Mouse (Mus musculus) neutrophil, adult 5-6 weeks (primary cell): ENCODE measurements around the gene Vmn2r103. TPM values are rescaled to one million over a fixed set of nuclear protein-coding genes. Genes with fewer than 3 reads are reported as not detected.

Source experiments
- ATAC-seq: fragments of 151-379, 151-347 bp; 2 replicates; pipeline ENCODE4 v1.8.0; 2017; ENCODE audit warnings: mild to moderate bottlenecking, moderate TSS enrichment; ENCODE audit not compliant: insufficient number of reproducible peaks, poor library complexity, low FRiP score, severe bottlenecking; ENCODE audit errors: extremely low read depth
- total RNA-seq: library from RNA; stranded (forward); fragments of 200-1000 nt; gene quantifications from 2 replicates; pipeline ENCODE4 v1.2.3, GENCODE M21; 2017

Gene Vmn2r103
- not detected in 2 replicates for total RNA-seq

DNA sequence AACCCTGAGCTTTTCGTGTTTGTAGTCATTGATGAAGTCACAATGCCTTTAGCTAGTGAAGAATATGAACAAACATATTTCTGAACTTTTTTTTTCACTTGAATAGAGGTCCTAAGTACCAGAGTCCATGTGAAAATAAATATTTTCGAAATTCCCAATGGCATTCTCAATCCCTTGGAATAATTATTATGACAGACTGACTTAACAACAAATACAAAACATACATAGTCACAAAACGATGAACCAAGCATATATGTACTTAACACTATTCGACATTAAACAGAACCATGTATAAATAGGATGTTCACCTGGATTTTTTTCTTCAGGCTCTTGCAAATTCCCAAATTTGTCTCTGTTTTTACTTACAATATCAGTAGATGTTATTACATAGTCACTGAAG, at the start of gene Vmn2r103:
Gene Vmn2r103 (plus strand): TSS at position 301 of the 400 bp plus-strand sequence.
- no peak for ATAC-seq

DNA sequence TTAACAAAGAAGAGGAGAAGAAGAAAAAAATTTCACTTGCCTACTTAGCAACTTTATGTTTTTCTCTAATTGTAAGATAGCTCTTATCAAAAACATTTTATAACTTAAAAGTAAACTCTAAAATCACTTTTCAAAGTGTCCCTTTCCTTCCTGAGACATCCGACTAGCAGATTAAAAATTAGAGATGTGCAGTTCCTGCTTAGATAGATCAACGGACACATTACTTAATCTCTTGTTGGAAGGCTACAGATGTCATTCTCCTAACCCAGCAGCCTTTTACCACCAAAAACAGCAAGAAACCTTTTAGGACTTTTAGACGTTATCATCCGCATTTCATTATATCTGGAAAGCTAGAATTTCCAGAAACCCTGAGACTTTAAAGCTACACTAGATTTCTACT, 5.8 kb downstream of the Vmn2r103 start:
- no peak for ATAC-seq

DNA sequence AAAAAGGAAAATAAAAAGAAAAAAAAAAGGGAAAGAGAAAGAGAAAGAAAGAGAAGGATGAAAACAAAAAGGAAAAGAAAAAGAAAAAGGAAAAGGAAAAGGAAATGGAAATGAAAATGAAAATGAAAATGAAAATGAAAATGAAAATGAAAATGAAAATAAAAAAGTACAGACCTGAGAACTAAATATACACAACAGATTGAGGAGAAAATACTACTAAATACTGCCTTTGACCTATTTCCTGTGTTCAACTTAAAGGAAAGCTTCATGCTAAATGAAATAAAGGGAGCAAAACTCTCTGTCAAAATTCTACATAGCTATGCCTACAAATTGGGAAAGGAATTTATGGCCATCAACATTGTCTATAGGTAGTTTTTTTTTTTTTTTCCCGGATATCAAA, 16.1 kb downstream of the Vmn2r103 start:
- ATAC-seq: no peak

Other genes with a start within 250 kb of the Vmn2r103 start
- gene Vmn2r101, start 196.1 kb upstream of the Vmn2r103 start, total RNA-seq: 0.12 TPM in 1 of 2 replicates, not detected in the other
- under 0.01 TPM in 1 of 2 replicates, not detected in the other for gene Vmn2r102, start 113.0 kb upstream of the Vmn2r103 start, total RNA-seq